Mouse (Mus musculus) forebrain, embryonic 16.5 days (tissue): ENCODE data around the gene Slc5a6. TPM values are rescaled to one million over a fixed set of nuclear protein-coding genes. Genes with fewer than 3 reads are reported as not detected.

Experiments used
- ATAC-seq: fragments of 200-750 bp; cut with Nextera tagmentation; 2 replicates; pipeline ENCODE4 v1.8.0; 2017; ENCODE audit warnings: mild to moderate bottlenecking, moderate library complexity
- H3K27ac ChIP-seq: fragments of 300-500 bp; sonication (generic); 2 replicates; pipeline ENCODE4 v1.5.1; 2014; ENCODE audit warnings: low read length, control low read depth
- H3K27me3 ChIP-seq: fragments of 300-500 bp; sonication (generic); replicated peaks from 2 replicates; pipeline ENCODE4 v1.6.1; 2014; ENCODE audit warnings: low read length; ENCODE audit not compliant: control insufficient read depth, insufficient read depth
- H3K36me3 ChIP-seq: fragments of 300-500 bp; sonication (generic); 2 replicates; pipeline ENCODE4 v1.6.1; 2014; ENCODE audit not compliant: control insufficient read depth, insufficient read depth
- H3K4me1 ChIP-seq: fragments of 300-500 bp; sonication (generic); replicated peaks from 2 replicates; pipeline ENCODE4 v1.6.1; 2014; ENCODE audit warnings: low read length; ENCODE audit not compliant: control insufficient read depth, insufficient read depth
- H3K4me2 ChIP-seq: fragments of 300-500 bp; sonication (generic); 2 replicates; pipeline ENCODE4 v1.6.1; 2014; ENCODE audit warnings: mild to moderate bottlenecking, low read length, control low read depth
- H3K4me3 ChIP-seq: fragments of 300-500 bp; sonication (generic); replicated peaks from 2 replicates; pipeline ENCODE4 v1.5.1; 2014; ENCODE audit warnings: mild to moderate bottlenecking, low read length, control low read depth
- H3K9ac ChIP-seq: fragments of 300-500 bp; sonication (generic); replicated peaks from 2 replicates; pipeline ENCODE4 v1.6.1; 2014; ENCODE audit warnings: low read depth, low read length, control low read depth
- H3K9me3 ChIP-seq: fragments of 300-500 bp; sonication (generic); 2 replicates; pipeline ENCODE4 v1.6.1; 2016; ENCODE audit warnings: low read length; ENCODE audit not compliant: control insufficient read depth
- WGBS: fragments of 180-500 bp; shearing (Covaris S2); extraction: QIAGEN DNeasy Blood & Tissue Kit; methylation state at CpG from one replicate; pipeline ENCODE4 v1.1.7; 2014; 5-methylcytosine and 5-hydroxymethylcytosine counted together
- polyA plus RNA-seq: library from polyadenylated mRNA; unstranded; fragments of >200 nt; fragmentation: Nextera tagmentation; extraction: Ambion mirVana; gene quantifications from 2 replicates; pipeline ENCODE4 v1.2.1, GENCODE M21; 2015

Slc5a6 gene
- polyA plus RNA-seq, 1 experiment from 2014 or later: 18.2 TPM

GRCm38 (mm10) chr5:30994074-30994473, 54.6 kb downstream of the Slc5a6 start:
- H3K27me3 ChIP-seq: no peaks in the 10 kb centered on the region
- no peaks in the 10 kb centered on the region for H3K4me1 ChIP-seq
- H3K27ac ChIP-seq: no peak overlapping the region
- no peaks in the 10 kb centered on the region for H3K9me3 ChIP-seq
- 64% methylated on average over 3 of the region's 3 CpGs for WGBS
- H3K4me3 ChIP-seq: no peak overlapping the region
- ATAC-seq: no peak
- no peak overlapping the region for H3K4me2 ChIP-seq
- H3K9ac ChIP-seq: no peak overlapping the region
- no peaks in the 10 kb centered on the region for H3K36me3 ChIP-seq

GRCm38 (mm10) chr5:30992980-30993676, 55.6 kb downstream of the Slc5a6 start:
- Histone ChIP-seq H3K9me3 (no peaks in the 10 kb centered on the region), H3K27me3 (no peaks in the 10 kb centered on the region), H3K27ac (no peak overlapping the region), H3K36me3 (no peaks in the 10 kb centered on the region), H3K4me3 (no peak overlapping the region), H3K4me2 (no peak overlapping the region), H3K9ac (no peak overlapping the region), H3K4me1 (no peaks in the 10 kb centered on the region)
- ATAC-seq: no peak
- 77% methylated on average over 5 of the region's 5 CpGs for WGBS

Other genes starting within 250 kb of the Slc5a6 start
- gene Mapre3, start 234.3 kb downstream of the Slc5a6 start, polyA plus RNA-seq: 98.6 and 118 TPM in 2 replicates
- gene Tmem214, start 180.9 kb downstream of the Slc5a6 start, polyA plus RNA-seq: 50.6 and 52.7 TPM in 2 replicates
- gene Agbl5, start 160.2 kb downstream of the Slc5a6 start, polyA plus RNA-seq: 22.7 and 23.3 TPM in 2 replicates
- 216 and 217 TPM in 2 replicates for gene Ost4, start 141.1 kb downstream of the Slc5a6 start, polyA plus RNA-seq
- 13.5 and 20.5 TPM in 2 replicates for gene Emilin1, start 135.5 kb downstream of the Slc5a6 start, polyA plus RNA-seq
- gene Khk, start 127.5 kb downstream of the Slc5a6 start, polyA plus RNA-seq: 6.3 and 7.7 TPM in 2 replicates
- gene Cgref1, start 103.3 kb downstream of the Slc5a6 start, polyA plus RNA-seq: 15.8 and 29.0 TPM in 2 replicates
- gene Preb, start 88.6 kb downstream of the Slc5a6 start, polyA plus RNA-seq: 135 and 140 TPM in 2 replicates
- gene Tcf23, start 80.3 kb downstream of the Slc5a6 start, polyA plus RNA-seq: not detected in 2 replicates
- gene Atraid, start 612 bp downstream of the Slc5a6 start, polyA plus RNA-seq: 155 and 158 TPM in 2 replicates
- 19.8 and 20.1 TPM in 2 replicates for gene Cad, start 5.9 kb upstream of the Slc5a6 start, polyA plus RNA-seq
- gene Dnajc5g, start 57.4 kb upstream of the Slc5a6 start, polyA plus RNA-seq: not detected in 2 replicates
- 1.6 and 1.9 TPM in 2 replicates for gene Slc30a3, start 59.3 kb upstream of the Slc5a6 start, polyA plus RNA-seq
- not detected in 2 replicates for gene Trim54, start 67.8 kb upstream of the Slc5a6 start, polyA plus RNA-seq
- not detected in 2 replicates for gene Ucn, start 89.9 kb upstream of the Slc5a6 start, polyA plus RNA-seq
- gene Mpv17, start 105.3 kb upstream of the Slc5a6 start, polyA plus RNA-seq: 49.4 and 50.1 TPM in 2 replicates
- 1.8 and 2.5 TPM in 2 replicates for gene Gm29609, start 131.0 kb upstream of the Slc5a6 start, polyA plus RNA-seq
- gene Gtf3c2, start 131.2 kb upstream of the Slc5a6 start, polyA plus RNA-seq: 72.1 and 79.4 TPM in 2 replicates
- gene Snx17, start 144.3 kb upstream of the Slc5a6 start, polyA plus RNA-seq: 131 and 139 TPM in 2 replicates
- gene Eif2b4, start 144.5 kb upstream of the Slc5a6 start, polyA plus RNA-seq: 91.0 and 93.4 TPM in 2 replicates
- 13.0 and 14.7 TPM in 2 replicates for gene Zfp513, start 153.4 kb upstream of the Slc5a6 start, polyA plus RNA-seq
- gene Ppm1g, start 171.8 kb upstream of the Slc5a6 start, polyA plus RNA-seq: 169 and 175 TPM in 2 replicates
- gene Nrbp1, start 191.9 kb upstream of the Slc5a6 start, polyA plus RNA-seq: 169 and 170 TPM in 2 replicates
- gene Gm9970, start 192.3 kb upstream of the Slc5a6 start, polyA plus RNA-seq: 0.99 TPM in 1 of 2 replicates, not detected in the other
- gene Krtcap3, start 202.8 kb upstream of the Slc5a6 start, polyA plus RNA-seq: 2.4 and 3.8 TPM in 2 replicates
- 34.2 and 39.4 TPM in 2 replicates for gene Ift172, start 242.2 kb upstream of the Slc5a6 start, polyA plus RNA-seq
- gene Fndc4, start 247.2 kb upstream of the Slc5a6 start, polyA plus RNA-seq: 81.8 and 90.6 TPM in 2 replicates
- 0.27 TPM in 1 of 2 replicates, not detected in the other for gene Gckr, start 248.5 kb upstream of the Slc5a6 start, polyA plus RNA-seq